Mouse (Mus musculus) right cerebral cortex, postnatal 10 days (tissue): ENCODE measurements around the gene C1qa.

Experiments
- DNase-seq, 2 experiments: peaks; one replicate each; pipeline ENCODE4 v3.0.0; 2021; ENCODE audit warnings: low spot score in 2 of 2

The C1qa gene

GRCm38 (mm10) chr4:136904767-136905539, 6.3 kb upstream of the C1qa start:
- DNase-seq = no peak

GRCm38 (mm10) chr4:136899154-136899553, 551 bp upstream of the C1qa start:
- DNase-seq = no peak

GRCm38 (mm10) chr4:136898084-136898598, 462 bp downstream of the C1qa start:
- DNase-seq = no peak

GRCm38 (mm10) chr4:136896461-136896860, 2.1 kb downstream of the C1qa start:
- no peak for DNase-seq

- DNase-seq = no peak
Measured at GRCm38 (mm10) chr4:136895861-136896260, 2.7 kb downstream of the C1qa start.

- no peak for DNase-seq
Measured at GRCm38 (mm10) chr4:136894821-136895220, 3.8 kb downstream of the C1qa start.

GRCm38 (mm10) chr4:136893691-136894543, 4.7 kb downstream of the C1qa start:
- peak; percentile 75 to 83 for DNase-seq

GRCm38 (mm10) chr4:136892811-136893210, 5.8 kb downstream of the C1qa start, which contains the start of gene C1qc:
Gene C1qc, minus strand, starts transcription at chr4:136893065.
- peak; percentile 56 to 57 for DNase-seq

- no peak for DNase-seq
Measured at GRCm38 (mm10) chr4:136892371-136892770, 6.2 kb downstream of the C1qa start.

- no peak for DNase-seq
Measured at GRCm38 (mm10) chr4:136891115-136891514, 7.5 kb downstream of the C1qa start.

GRCm38 (mm10) chr4:136889981-136890380, 8.6 kb downstream of the C1qa start:
- DNase-seq = no peak

GRCm38 (mm10) chr4:136887714-136888113, 10.9 kb downstream of the C1qa start:
- DNase-seq = no peak

- DNase-seq = peak; percentile 65 to 66
Measured at GRCm38 (mm10) chr4:136886101-136886500, 12.5 kb downstream of the C1qa start, which contains the start of gene C1qb. Gene C1qb, minus strand, starts transcription at chr4:136886187.

- no peak for DNase-seq
Measured at GRCm38 (mm10) chr4:136878601-136879000, 20.0 kb downstream of the C1qa start.

GRCm38 (mm10) chr4:136878171-136878570, 20.4 kb downstream of the C1qa start:
- DNase-seq = no peak

- peak; percentile 53 to 76 for DNase-seq
Measured at GRCm38 (mm10) chr4:136876971-136877370, 21.6 kb downstream of the C1qa start.

- no peak for DNase-seq
Measured at GRCm38 (mm10) chr4:136875012-136875411, 23.6 kb downstream of the C1qa start.

GRCm38 (mm10) chr4:136868371-136868770, 30.2 kb downstream of the C1qa start:
- no peak for DNase-seq

GRCm38 (mm10) chr4:136867690-136868345, 30.8 kb downstream of the C1qa start:
- DNase-seq = peak in 1 of 2 experiments; percentile 53

GRCm38 (mm10) chr4:136865531-136865930, 33.1 kb downstream of the C1qa start:
- no peak for DNase-seq

GRCm38 (mm10) chr4:136864751-136865470, 33.7 kb downstream of the C1qa start:
- no peak for DNase-seq
